Mouse (Mus musculus) liver, embryonic 15.5 days (tissue): ENCODE results near the gene Ptpra. TPM values are rescaled to one million over a fixed set of nuclear protein-coding genes. Genes with fewer than 3 reads are reported as not detected.
"Not testable (repeated sequence)": the region's sequence is repeated elsewhere in the genome, so short reads cannot be mapped to it uniquely, and the experiment has no call there.

Experiments
- ATAC-seq: fragments of 200-750 bp; cut with Nextera tagmentation; 2 replicates; pipeline ENCODE4 v1.8.0; 2017; ENCODE audit warnings: moderate number of reproducible peaks, mild to moderate bottlenecking, moderate library complexity; ENCODE audit not compliant: insufficient read depth
- H3K27ac ChIP-seq: fragments of 300-500 bp; sonication (generic); replicated peaks from 2 replicates; pipeline ENCODE4 v1.5.1; 2015; ENCODE audit warnings: mild to moderate bottlenecking, inconsistent platforms
- H3K27me3 ChIP-seq: fragments of 300-500 bp; sonication (generic); 2 replicates; pipeline ENCODE4 v1.6.1; 2015; ENCODE audit warnings: mild to moderate bottlenecking, inconsistent platforms
- H3K36me3 ChIP-seq: fragments of 300-500 bp; sonication (generic); replicated peaks from 2 replicates; pipeline ENCODE4 v1.6.1; 2015; ENCODE audit warnings: moderate library complexity, mild to moderate bottlenecking, inconsistent platforms
- H3K4me1 ChIP-seq: fragments of 300-500 bp; sonication (generic); replicated peaks from 2 replicates; pipeline ENCODE4 v1.6.1; 2015; ENCODE audit warnings: inconsistent platforms
- H3K4me2 ChIP-seq: fragments of 300-500 bp; sonication (generic); 2 replicates; pipeline ENCODE4 v1.6.1; 2015; ENCODE audit warnings: moderate library complexity, mild to moderate bottlenecking, inconsistent platforms
- H3K4me3 ChIP-seq: fragments of 300-500 bp; sonication (generic); replicated peaks from 2 replicates; pipeline ENCODE4 v1.5.1; 2015; ENCODE audit warnings: mild to moderate bottlenecking, inconsistent platforms
- H3K9ac ChIP-seq: fragments of 300-500 bp; sonication (generic); 2 replicates; pipeline ENCODE4 v1.6.1; 2015; ENCODE audit warnings: moderate library complexity, mild to moderate bottlenecking, inconsistent platforms
- H3K9me3 ChIP-seq: fragments of 300-500 bp; sonication (generic); replicated peaks from 2 replicates; pipeline ENCODE4 v1.6.1; 2016; ENCODE audit warnings: inconsistent platforms
- WGBS: fragments of 180-500 bp; shearing (Covaris S2); methylation state at CpG from one replicate; pipeline ENCODE4 v1.1.7; 2015; ENCODE audit warnings: mixed read lengths; ENCODE audit not compliant: insufficient replicate concordance; 5-methylcytosine and 5-hydroxymethylcytosine counted together
- polyA plus RNA-seq: library from polyadenylated mRNA; unstranded; fragments of >200 nt; fragmentation: Nextera tagmentation; extraction: Ambion mirVana; gene quantifications from 2 replicates; pipeline ENCODE4 v1.2.1, GENCODE M21; 2015

The Ptpra gene
- polyA plus RNA-seq, 1 experiment from 2014 or later = 30.0 TPM

DNA sequence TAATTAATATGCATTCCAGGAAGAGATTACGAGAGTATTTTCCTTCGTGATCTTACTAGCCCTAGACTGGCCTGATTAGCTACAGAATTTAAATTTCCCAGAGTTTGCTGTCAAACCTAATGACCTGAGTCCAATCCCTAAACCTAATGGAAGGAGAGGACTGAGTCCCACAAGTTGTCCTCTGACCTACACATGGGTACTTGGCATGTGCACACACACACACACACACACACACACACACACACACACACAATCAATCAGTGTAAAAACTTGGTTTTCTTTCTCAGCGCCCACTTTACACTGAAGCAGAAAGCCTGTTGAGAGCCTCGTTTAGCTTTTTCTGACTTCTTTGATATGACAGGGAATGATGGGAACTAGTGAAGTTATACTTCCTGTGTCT is 41.1 kb downstream of the Ptpra start:
- H3K4me3 ChIP-seq = no peak overlapping the region
- H3K4me2 ChIP-seq = no peak overlapping the region
- H3K4me1 ChIP-seq = peaks cover 41% of the 10 kb centered on the region
- H3K36me3 ChIP-seq = 0 out of 2 replicates have a peak, but pooled peaks cover 4% of the 10 kb centered on the region
- ATAC-seq = no peak
- no peaks in the 10 kb centered on the region for H3K27me3 ChIP-seq
- 76% methylated on average over 4 of the region's 4 CpGs for WGBS
- no peaks in the 10 kb centered on the region for H3K9me3 ChIP-seq
- H3K9ac ChIP-seq = no peak overlapping the region
- no peak overlapping the region for H3K27ac ChIP-seq

DNA sequence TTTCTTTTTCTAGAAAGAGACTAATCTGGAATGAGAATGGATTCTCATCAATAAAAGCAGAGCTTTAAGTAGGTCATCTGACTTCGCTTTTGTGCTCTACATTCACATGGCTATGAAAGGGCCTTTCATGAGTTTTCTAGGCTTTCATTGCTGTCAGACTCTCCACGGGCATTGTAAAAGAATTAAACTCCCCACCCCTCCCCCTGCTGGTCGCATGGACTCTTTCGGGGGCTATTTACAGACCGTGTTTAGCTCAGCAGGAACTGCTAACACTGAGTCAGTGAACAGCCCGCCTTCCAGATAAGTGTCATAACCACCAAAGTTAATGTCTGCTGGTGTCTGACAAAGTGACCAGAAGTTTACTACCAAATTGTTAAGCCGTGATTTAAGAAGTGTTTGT is 41.5 kb downstream of the Ptpra start:
- 0 out of 2 replicates have a peak, but pooled peaks cover 4% of the 10 kb centered on the region for H3K36me3 ChIP-seq
- WGBS = 20% methylated on average over 7 of the region's 7 CpGs

DNA sequence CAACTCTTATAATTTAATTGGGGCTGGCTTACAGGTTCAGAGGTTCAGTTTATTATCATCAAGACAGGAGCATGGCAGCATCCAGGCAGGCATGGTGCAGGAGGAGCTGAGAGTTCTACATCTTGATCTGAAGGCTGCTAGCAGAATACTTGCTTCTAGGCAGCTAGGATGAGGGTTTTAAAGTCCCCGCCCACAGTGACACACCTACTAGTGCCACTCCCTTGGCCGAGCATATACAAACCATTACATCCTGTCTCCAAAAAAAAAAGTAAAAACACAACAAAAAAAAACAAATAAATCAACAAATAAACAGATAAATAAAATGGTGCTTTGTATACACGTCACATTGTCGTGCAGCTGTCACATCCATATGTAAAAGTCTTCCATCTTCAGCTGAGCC is 45.0 kb downstream of the Ptpra start:
- not testable (repeated sequence) for ATAC-seq, H3K27me3 ChIP-seq, H3K4me3 ChIP-seq, H3K9ac ChIP-seq, H3K27ac ChIP-seq, H3K9me3 ChIP-seq, H3K36me3 ChIP-seq, H3K4me2 ChIP-seq
- 65% methylated on average over 4 of the region's 4 CpGs for WGBS
- peaks cover 29% of the 10 kb centered on the region for H3K4me1 ChIP-seq

More for the DNA sequence above, 41.5 kb downstream of the Ptpra start:
- Histone ChIP-seq H3K9me3 (no peaks in the 10 kb centered on the region), H3K9ac (no peak overlapping the region), H3K4me3 (no peak overlapping the region), H3K27ac (no peak overlapping the region), H3K4me2 (no peak overlapping the region), H3K4me1 (peaks cover 41% of the 10 kb centered on the region), H3K27me3 (no peaks in the 10 kb centered on the region)
- ATAC-seq = no peak

DNA sequence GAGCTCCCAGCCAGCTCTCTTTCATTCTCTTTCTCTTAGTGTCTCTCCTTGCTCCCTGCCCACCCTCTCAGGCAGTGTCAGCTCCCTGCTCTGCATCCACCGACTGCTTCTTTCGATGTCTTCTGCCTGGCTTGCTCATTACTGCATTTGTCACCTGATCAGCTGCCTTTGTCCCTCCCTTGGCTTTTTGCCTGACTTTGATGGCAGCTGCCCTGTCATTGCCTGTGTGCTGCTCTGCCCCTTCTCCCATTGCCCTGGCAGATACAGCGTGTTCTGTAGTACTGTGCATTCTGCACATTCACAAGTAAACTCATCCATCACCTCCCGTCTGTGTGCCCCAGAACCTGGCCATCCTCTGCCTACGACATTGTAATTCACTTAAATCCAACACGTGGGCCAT is 46.0 kb downstream of the Ptpra start:
- H3K9ac ChIP-seq = no peak overlapping the region
- no peak overlapping the region for H3K4me3 ChIP-seq
- no peaks in the 10 kb centered on the region for H3K27me3 ChIP-seq
- H3K36me3 ChIP-seq = no peaks in the 10 kb centered on the region
- no peaks in the 10 kb centered on the region for H3K9me3 ChIP-seq
- no peak overlapping the region for H3K4me2 ChIP-seq
- peaks cover 26% of the 10 kb centered on the region for H3K4me1 ChIP-seq
- no peak for ATAC-seq
- 61% methylated on average over 6 of the region's 6 CpGs for WGBS
- no peak overlapping the region for H3K27ac ChIP-seq

DNA sequence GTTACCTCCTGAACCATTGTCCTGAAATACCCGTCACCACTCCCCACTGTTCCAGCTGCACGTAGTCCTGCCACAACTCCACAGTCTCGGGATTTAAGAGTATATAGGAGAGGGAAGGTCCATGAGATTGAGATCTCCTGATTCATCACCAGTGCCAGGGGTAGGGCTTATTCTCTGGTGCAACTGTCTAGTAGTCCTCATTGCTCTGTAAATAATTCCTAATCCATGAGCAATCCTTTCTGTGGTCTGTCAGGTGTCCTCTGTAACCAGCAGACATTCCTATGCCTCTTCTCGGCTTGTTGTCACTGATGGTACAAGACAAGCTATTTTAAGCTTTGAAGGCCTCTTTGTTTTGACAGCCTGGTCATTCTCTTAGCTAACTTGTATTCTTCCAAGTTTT is 46.9 kb downstream of the Ptpra start:
- no peak overlapping the region for H3K9ac ChIP-seq
- H3K27me3 ChIP-seq = no peaks in the 10 kb centered on the region
- no peaks in the 10 kb centered on the region for H3K36me3 ChIP-seq
- H3K4me2 ChIP-seq = no peak overlapping the region
- no peak for ATAC-seq
- no peaks in the 10 kb centered on the region for H3K9me3 ChIP-seq
- 66% methylated on average over 4 of the region's 4 CpGs for WGBS
- H3K4me1 ChIP-seq = peaks cover 23% of the 10 kb centered on the region
- no peak overlapping the region for H3K4me3 ChIP-seq
- H3K27ac ChIP-seq = no peak overlapping the region

DNA sequence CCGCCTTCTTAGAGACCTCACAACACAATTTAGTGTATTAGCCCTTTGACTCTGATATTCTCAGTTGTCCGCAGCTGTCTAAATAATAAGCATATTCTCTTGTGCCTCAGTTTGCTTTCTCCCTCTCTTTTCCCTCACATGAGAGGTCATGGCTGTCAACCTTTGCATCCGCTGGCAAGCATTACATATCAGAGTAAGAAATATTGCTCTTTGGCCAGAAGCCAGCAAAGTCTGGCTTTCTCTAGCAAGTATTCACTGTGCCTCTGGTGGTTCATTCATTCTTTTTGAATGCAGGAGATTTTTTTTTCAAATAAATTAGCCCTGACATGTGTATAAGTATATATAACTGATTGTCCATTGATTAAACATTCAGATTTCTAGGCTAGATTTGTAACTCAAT is 49.5 kb downstream of the Ptpra start:
- Histone ChIP-seq H3K4me1 (peaks cover 16% of the 10 kb centered on the region), H3K27me3 (no peaks in the 10 kb centered on the region), H3K9ac (no peak overlapping the region), H3K4me2 (no peak overlapping the region), H3K36me3 (peaks cover 6% of the 10 kb centered on the region), H3K27ac (no peak overlapping the region), H3K4me3 (no peak overlapping the region), H3K9me3 (no peaks in the 10 kb centered on the region)
- ATAC-seq = no peak
- WGBS = 79% methylated on average over 3 of the region's 3 CpGs

DNA sequence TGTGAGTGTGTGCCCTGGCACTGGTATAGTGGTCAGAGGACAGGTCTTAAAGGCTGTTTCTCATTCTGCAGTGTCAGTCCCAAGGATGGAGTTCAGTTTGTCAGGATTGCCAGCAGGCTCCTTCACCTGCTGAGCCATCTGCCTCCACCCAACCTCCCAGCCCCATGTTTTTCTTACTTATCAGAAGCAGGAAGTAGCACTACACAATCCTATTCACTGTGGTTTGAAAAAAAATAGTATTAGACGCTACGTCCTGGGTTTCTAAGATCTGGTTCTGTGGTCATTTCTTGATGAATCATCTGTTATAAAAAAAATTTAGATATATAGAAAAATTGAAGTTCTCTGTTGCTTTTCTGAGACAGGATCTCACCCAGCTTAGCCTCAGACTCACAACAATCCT is 51.5 kb downstream of the Ptpra start:
- WGBS = 27% methylated on average over 2 of the region's 2 CpGs
- no peaks in the 10 kb centered on the region for H3K9me3 ChIP-seq
- H3K4me1 ChIP-seq = 0 out of 2 replicates have a peak, but pooled peaks cover 3% of the 10 kb centered on the region
- no peak for ATAC-seq
- H3K9ac ChIP-seq = no peak overlapping the region
- H3K36me3 ChIP-seq = peaks cover 12% of the 10 kb centered on the region
- H3K27me3 ChIP-seq = no peaks in the 10 kb centered on the region
- no peak overlapping the region for H3K27ac ChIP-seq
- no peak overlapping the region for H3K4me3 ChIP-seq
- H3K4me2 ChIP-seq = no peak overlapping the region

DNA sequence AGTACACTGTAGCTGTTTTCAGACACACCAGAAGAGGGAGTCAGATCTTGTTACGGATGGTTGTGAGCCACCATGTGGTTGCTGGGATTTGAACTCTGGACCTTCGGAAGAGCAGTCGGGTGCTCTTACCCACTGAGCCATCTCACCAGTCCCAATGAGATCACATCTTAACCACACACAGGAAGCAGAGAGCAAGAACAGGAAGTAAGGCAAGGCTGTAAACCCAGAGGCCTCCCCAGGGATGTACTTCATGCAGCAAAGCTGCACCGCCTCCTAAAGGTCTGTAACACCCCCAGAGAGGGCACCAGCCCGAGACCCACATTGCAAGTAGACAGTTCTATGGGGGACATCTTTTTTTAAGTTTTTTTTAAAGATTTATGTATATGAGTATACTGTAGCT is 61.5 kb downstream of the Ptpra start:
- H3K27me3 ChIP-seq, ATAC-seq, H3K9me3 ChIP-seq, H3K9ac ChIP-seq, H3K4me3 ChIP-seq, H3K4me2 ChIP-seq, H3K4me1 ChIP-seq, H3K27ac ChIP-seq: not testable (repeated sequence)
- H3K36me3 ChIP-seq = peaks cover 43% of the 10 kb centered on the region
- WGBS = 79% methylated on average over 5 of the region's 5 CpGs

DNA sequence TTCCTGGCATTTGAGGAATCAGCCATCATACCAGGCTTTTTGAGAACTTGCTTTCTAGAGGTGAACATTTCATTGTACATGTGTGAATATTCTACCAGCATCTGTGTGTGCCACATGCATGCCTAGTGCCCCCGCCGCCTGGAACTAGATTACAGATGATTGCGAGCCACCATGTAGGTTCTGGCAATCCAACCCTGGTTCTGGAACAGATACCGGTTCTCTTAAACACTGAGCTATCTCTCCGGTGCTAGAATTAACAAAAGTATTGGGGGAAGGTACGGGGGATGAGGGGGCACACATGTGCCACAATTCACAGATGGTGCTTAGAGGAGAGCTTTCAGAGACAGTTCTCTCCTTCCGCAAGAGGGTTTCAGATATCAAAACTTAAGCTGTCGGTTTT is 63.8 kb downstream of the Ptpra start:
- Histone ChIP-seq H3K4me2 (no peak overlapping the region), H3K27me3 (no peaks in the 10 kb centered on the region), H3K9me3 (no peaks in the 10 kb centered on the region), H3K4me3 (no peak overlapping the region), H3K36me3 (peaks cover 46% of the 10 kb centered on the region), H3K4me1 (no peaks in the 10 kb centered on the region), H3K27ac (no peak overlapping the region), H3K9ac (no peak overlapping the region)
- no peak for ATAC-seq
- 86% methylated on average over 8 of the region's 8 CpGs for WGBS

DNA sequence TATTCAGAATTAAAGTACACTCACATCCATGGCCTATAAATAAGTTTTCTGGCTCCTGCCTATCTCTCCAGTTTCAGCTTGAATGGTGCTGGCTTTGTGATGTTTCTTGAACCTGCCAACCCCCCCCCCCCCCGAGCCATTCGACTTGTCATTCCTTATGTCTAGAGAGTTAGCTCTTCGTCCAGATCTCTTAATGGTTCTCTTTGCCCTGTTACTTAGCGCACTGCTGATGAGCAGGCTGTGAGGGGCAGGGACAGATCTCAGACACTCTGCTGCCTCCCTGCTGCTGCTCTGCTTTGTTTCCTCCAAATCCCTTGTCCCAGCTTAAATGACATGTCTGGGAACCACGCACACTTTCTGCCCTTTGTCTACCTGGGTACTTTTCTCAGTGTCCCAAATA is 65.7 kb downstream of the Ptpra start:
- Histone ChIP-seq H3K4me1 (no peaks in the 10 kb centered on the region), H3K27ac (no peak overlapping the region), H3K9me3 (no peaks in the 10 kb centered on the region), H3K9ac (no peak overlapping the region), H3K4me3 (no peak overlapping the region), H3K27me3 (no peaks in the 10 kb centered on the region), H3K36me3 (peaks cover 48% of the 10 kb centered on the region), H3K4me2 (no peak overlapping the region)
- ATAC-seq = no peak
- 87% methylated on average over 5 of the region's 5 CpGs for WGBS

DNA sequence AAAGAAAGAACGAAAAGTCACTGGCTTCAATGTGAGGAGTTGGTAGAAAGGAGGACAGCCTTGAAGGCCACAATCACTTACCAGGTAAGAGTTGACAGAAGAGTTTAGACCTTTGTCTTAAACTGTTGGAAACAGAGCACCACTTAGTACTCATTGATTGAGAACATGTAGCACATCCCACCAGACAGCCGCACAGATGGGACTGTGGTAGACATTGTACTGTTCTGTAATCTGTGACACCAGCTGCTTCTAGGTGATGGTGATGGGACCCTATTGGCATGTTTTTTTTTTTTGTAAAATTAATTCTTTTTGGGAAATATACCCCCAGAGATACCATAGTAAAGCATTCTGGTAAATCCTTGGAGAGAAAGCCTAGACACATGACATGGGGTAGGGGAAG is 71.8 kb downstream of the Ptpra start:
- H3K27ac ChIP-seq = no peak overlapping the region
- H3K9ac ChIP-seq = no peak overlapping the region
- ATAC-seq = no peak
- WGBS = 85% methylated on average over 2 of the region's 2 CpGs
- H3K36me3 ChIP-seq = peaks cover 71% of the 10 kb centered on the region
- H3K9me3 ChIP-seq = no peaks in the 10 kb centered on the region
- no peaks in the 10 kb centered on the region for H3K4me1 ChIP-seq
- no peaks in the 10 kb centered on the region for H3K27me3 ChIP-seq
- H3K4me2 ChIP-seq = no peak overlapping the region
- H3K4me3 ChIP-seq = no peak overlapping the region

DNA sequence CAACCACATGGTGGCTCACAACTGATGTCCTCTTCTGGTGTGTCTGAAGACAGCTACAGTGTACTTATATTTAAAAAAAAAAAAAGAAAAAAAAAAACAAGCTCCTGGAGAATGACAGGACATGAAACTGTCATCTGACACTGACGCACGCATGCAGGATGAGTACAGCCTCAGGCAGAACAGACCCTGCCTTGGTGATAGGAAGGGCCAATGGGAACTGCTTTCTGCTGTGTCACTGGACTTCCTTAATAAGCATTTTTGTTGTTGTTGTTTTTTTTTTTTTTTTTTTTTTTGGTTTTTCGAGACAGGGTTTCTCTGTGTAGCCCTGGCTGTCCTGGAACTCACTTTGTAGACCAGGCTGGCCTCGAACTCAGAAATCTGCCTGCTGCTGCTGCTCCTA is 75.4 kb downstream of the Ptpra start:
- not testable (repeated sequence) for H3K4me1 ChIP-seq, H3K27me3 ChIP-seq, H3K9ac ChIP-seq, H3K4me2 ChIP-seq, ATAC-seq, H3K27ac ChIP-seq, H3K9me3 ChIP-seq, H3K4me3 ChIP-seq
- peaks cover 51% of the 10 kb centered on the region for H3K36me3 ChIP-seq
- 78% methylated on average over 3 of the region's 4 CpGs for WGBS
